Mouse (Mus musculus): Measurements from ENCODE around the gene Tbc1d21.

GRCm38 (mm10) chr9:58345963-58346362 lies 24.3 kb downstream of the Tbc1d21 start:
- TF ChIP-seq POLR2A (IDR thresholded peaks at IDR 0.05; ENCODE audit: borderline replicate concordance, control insufficient read depth, low read depth, low read length) (no peak), CTCF (IDR thresholded peaks at IDR 0.05; ENCODE audit: control insufficient read depth, insufficient read depth, low read length) (no peak)
